Mouse (Mus musculus): Measurements from ENCODE around the gene Rassf1.

- TF ChIP-seq CTCF (IDR thresholded peaks at IDR 0.05; ENCODE audit: low read depth) (no peak), EP300 (optimal IDR thresholded peaks at IDR 0.05) (no peak)
Measured at GRCm38 (mm10) chr9:107511436-107511835, 39.9 kb upstream of the Rassf1 start.
